Mouse (Mus musculus) WW6 (cell line): Measurements from ENCODE around the gene Nkx2-1.
"Not testable (repeated sequence)": the region's sequence is repeated elsewhere in the genome, so short reads cannot be mapped to it uniquely, and the experiment has no call there.

ENCODE experiments used
- DNase-seq: peaks from one replicate; pipeline ENCODE4 v3.0.0-alpha.2; 2013; ENCODE audit warnings: low read depth, low spot score

The Nkx2-1 gene

GRCm38 (mm10) chr12:56536884-56537265 is at the start of gene Nkx2-1:
Gene Nkx2-1 (minus strand): TSS chr12:56536908.
- DNase-seq: no peak

GRCm38 (mm10) chr12:56541068-56541467 is 4.4 kb upstream of the Nkx2-1 start:
- DNase-seq: no peak

- DNase-seq: no peak
These were observed 3.9 kb upstream of the Nkx2-1 start for GRCm38 (mm10) chr12:56540591-56540990.

- DNase-seq: no peak
These were observed 1.9 kb upstream of the Nkx2-1 start for GRCm38 (mm10) chr12:56538601-56539000.

GRCm38 (mm10) chr12:56537931-56538330 is 1.2 kb upstream of the Nkx2-1 start:
- DNase-seq: no peak

GRCm38 (mm10) chr12:56537342-56537741 is 634 bp upstream of the Nkx2-1 start:
- DNase-seq: no peak

GRCm38 (mm10) chr12:56536174-56536883 is 379 bp downstream of the Nkx2-1 start:
- no peak for DNase-seq

GRCm38 (mm10) chr12:56535411-56536173 is 1.1 kb downstream of the Nkx2-1 start:
- no peak for DNase-seq

DNA sequence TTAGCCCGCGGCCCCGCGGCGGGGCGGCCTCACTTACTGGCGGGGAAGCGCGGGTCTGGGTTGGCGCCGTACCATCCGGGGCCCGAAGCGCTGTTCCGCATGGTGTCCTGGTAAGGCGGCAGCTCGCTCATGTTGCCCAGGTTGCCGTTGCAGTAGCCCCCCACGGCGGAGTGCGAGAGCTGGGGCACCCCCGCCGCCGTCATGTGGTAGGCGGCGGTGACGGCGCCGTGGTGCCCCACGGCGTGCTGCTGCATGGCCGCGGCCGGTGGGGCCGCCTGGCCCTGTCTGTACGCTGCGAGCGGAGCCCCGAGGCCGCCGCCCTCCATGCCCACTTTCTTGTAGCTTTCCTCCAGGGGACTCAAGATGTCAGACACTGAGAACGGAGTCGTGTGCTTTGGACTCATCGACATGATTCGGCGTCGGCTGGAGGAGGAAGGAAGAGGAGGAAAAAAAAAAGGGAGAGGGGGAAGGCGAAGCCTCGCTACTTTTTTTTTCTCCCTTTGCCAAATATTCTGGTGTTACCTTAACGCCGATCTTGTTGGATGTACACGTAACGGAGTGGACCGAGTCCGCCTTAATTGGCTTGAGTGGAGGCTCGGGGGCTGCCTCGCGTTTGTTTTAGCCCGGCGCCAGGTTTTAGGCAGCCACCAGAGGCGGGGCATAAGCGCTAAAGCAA is 1.9 kb downstream of the Nkx2-1 start:
- no peak for DNase-seq

DNA sequence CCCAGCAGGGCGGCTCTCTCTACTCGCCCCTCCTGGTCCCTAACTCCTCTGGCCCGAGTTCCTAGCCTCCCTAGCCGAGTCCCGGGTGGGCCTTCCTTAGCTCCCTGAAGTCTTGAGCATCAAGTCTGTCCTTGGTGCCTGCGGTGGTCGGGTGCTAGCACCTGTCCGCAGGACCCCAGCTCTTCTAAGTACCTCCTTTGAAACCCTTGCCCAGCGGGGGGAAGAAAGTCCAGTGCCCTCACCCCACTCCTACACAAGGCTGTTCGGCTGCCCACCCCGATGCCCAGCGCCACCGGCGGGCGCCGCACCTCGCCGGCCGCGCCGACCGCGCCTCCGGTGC is 2.4 kb downstream of the Nkx2-1 start:
- DNase-seq: no peak

GRCm38 (mm10) chr12:56533501-56534310 is 3.0 kb downstream of the Nkx2-1 start:
- no peak for DNase-seq

- DNase-seq: no peak
These were observed 3.7 kb downstream of the Nkx2-1 start for GRCm38 (mm10) chr12:56532986-56533495.

- DNase-seq: no peak
These were observed 4.6 kb downstream of the Nkx2-1 start for GRCm38 (mm10) chr12:56532142-56532541.

- no peak for DNase-seq
These were observed 5.6 kb downstream of the Nkx2-1 start for GRCm38 (mm10) chr12:56531051-56531620.

DNA sequence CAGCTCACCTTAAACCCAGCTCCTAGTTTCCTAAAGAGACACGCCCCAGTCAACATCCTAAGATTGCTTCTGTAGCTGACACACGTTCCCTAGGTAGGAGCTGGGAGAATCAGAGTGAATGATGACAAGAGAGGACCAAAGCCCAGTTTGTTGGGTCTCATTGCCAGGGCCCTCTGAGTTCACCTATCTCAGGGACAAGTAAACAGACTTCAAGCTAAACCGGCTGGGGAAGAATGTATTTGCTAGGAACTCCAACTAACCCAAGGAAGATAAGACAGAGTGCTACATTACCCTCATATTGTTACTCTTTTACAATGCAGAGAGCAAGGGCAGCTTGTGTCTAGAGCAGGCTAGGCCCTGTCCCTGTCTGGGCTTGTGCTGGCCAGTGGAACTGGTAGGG is 6.8 kb downstream of the Nkx2-1 start:
- DNase-seq: no peak

DNA sequence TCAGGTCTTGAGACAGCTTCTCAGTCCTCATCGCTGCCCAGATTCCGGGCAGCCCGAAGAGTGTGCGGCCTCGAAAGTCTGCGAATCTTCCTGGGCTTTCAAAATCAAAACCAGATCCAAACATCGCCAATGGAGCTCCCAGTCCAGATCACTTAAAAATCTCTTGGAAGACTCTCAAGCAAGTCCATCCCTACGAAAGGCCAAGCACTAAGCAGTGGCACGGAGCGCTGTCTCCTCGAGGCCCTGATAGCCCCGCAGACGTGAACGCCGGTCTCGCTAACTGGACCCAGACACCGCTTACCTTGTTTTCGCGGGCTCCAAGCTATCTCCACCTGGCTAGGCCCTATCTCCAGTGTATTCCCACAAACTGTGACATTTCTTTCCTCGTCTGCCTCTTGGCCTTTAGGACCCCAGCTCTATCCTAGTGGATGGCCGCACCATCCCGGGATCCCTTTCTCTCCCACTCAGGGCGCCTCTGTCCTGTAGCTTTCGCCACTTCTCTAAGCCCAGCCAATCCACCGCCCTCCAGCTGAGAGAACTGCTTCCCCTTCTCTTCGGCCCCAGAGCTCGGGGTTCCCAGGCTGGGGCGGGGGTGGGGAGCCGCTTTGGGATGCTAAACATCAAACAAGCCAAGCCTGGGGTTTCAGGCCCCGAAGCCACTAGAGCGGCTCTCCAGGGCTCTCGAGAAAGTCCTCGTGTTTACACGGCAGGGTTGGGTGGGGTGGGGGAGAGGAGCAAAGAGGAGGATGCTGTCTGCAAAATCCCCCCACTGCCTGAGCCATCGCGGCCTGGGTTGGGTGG is 7.6 kb downstream of the Nkx2-1 start:
- no peak for DNase-seq

- DNase-seq: no peak
These were observed 8.6 kb downstream of the Nkx2-1 start for GRCm38 (mm10) chr12:56528034-56528570.

- no peak for DNase-seq
These were observed 9.6 kb downstream of the Nkx2-1 start for GRCm38 (mm10) chr12:56527071-56527470.

DNA sequence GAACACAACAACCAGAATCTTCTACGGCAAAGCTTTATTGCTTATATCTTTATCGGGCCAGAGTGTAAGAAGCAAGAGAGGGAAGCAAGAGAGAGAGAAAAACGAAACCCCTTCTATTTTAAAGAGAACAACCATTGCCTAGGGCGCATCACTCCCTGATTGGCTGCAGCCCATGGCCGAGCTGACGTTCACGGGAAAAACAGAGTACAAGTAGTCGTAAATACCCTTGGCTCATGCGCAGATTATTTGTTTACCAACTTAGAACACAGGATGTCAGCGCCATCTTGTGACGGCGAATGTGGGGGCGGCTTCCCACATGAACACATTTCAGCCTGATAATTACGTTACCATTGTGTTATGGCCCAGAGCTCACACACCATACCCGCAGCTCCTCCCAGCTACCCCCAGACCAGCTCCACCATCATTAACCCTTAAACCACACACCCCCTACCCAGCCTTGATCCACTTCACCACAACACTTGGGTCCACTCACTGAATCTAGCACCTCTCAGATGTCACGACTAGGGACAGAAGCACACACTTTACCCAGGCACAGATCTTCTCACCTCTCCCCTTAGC is 11.4 kb downstream of the Nkx2-1 start:
- not testable (repeated sequence) for DNase-seq

GRCm38 (mm10) chr12:56524201-56524600 is 12.5 kb downstream of the Nkx2-1 start:
- no peak for DNase-seq
